8 mouse cellular contexts compared by ENCODE assay signal in genomic region chr9:102709504-102710135, GRCm38 (mm10). TPM values are rescaled to one million over a fixed set of nuclear protein-coding genes. Genes with fewer than 3 reads are reported as not detected.
DNase-seq lines count a peak whose midpoint lies in the region; ATAC-seq and TF ChIP-seq lines count a peak whose summit lies in the region.

No protein-coding gene starts in this region.

- H3K9me3 ChIP-seq in megakaryocyte, embryonic 14.5 days, result no peaks in the 10 kb centered on the region
- no peaks in the 10 kb centered on the region for H3K9me3 ChIP-seq in limb, embryonic 14.5 days (ENCODE audit: control insufficient read depth, low read length)
- no peaks in the 10 kb centered on the region for H3K9me3 ChIP-seq in neural tube, embryonic 15.5 days (replicated peaks)
- H3K9me3 ChIP-seq in midbrain, embryonic 11.5 days (ENCODE audit: control insufficient read depth, low read length), result no peaks in the 10 kb centered on the region

- H3K9ac ChIP-seq in limb, embryonic 14.5 days (ENCODE audit: low read depth, low read length, severe bottlenecking), result no peak overlapping the region
- no peak overlapping the region for H3K9ac ChIP-seq in neural tube, embryonic 15.5 days (replicated peaks)
- no peak overlapping the region for H3K9ac ChIP-seq in midbrain, embryonic 11.5 days (ENCODE audit: low read length)

- TF ChIP-seq POLR2A in limb, embryonic 14.5 days (IDR thresholded peaks at IDR 0.05; ENCODE audit: borderline replicate concordance, extremely low read depth, insufficient read depth, insufficient read length), result no peak

- H3K27me3 ChIP-seq in megakaryocyte, embryonic 14.5 days (replicated peaks), result peaks cover 3% of the 10 kb centered on the region
- no peaks in the 10 kb centered on the region for H3K27me3 ChIP-seq in limb, embryonic 14.5 days (ENCODE audit: control insufficient read depth, insufficient read depth, low read length)
- no peaks in the 10 kb centered on the region for H3K27me3 ChIP-seq in neural tube, embryonic 15.5 days (replicated peaks)
- H3K27me3 ChIP-seq in midbrain, embryonic 11.5 days (ENCODE audit: control insufficient read depth, insufficient read depth, low read length), result no peaks in the 10 kb centered on the region

- H3K4me2 ChIP-seq in limb, embryonic 14.5 days (replicated peaks; ENCODE audit: low read depth, low read length, severe bottlenecking), result no peak overlapping the region
- H3K4me2 ChIP-seq in neural tube, embryonic 15.5 days, result no peak overlapping the region
- no peak overlapping the region for H3K4me2 ChIP-seq in midbrain, embryonic 11.5 days

- 0 out of 2 replicates have a peak overlapping the region, but pooled peaks have one; percentile 13 for H3K27ac ChIP-seq in limb, embryonic 14.5 days (replicated peaks; ENCODE audit: low read depth, low read length)
- peak overlapping the region; percentile 19; the same call in 1 of the 2 replicates for H3K27ac ChIP-seq in neural tube, embryonic 15.5 days (replicated peaks)
- H3K27ac ChIP-seq in midbrain, embryonic 11.5 days (ENCODE audit: low read depth, low read length), result no peak overlapping the region

- H3K4me1 ChIP-seq in megakaryocyte, embryonic 14.5 days, result peaks cover 58% of the 10 kb centered on the region
- peaks cover 14% of the 10 kb centered on the region for H3K4me1 ChIP-seq in limb, embryonic 14.5 days (ENCODE audit: control insufficient read depth, insufficient read depth, low read length)
- H3K4me1 ChIP-seq in neural tube, embryonic 15.5 days, result peaks cover 12% of the 10 kb centered on the region
- H3K4me1 ChIP-seq in midbrain, embryonic 11.5 days (ENCODE audit: control insufficient read depth, insufficient read depth, low read length), result peaks cover 4% of the 10 kb centered on the region

- WGBS in limb, embryonic 14.5 days, result 61% methylated on average over 15 of the region's 15 CpGs
- 75% methylated on average over 15 of the region's 15 CpGs for WGBS in neural tube, embryonic 15.5 days
- 76% methylated on average over 15 of the region's 15 CpGs for WGBS in midbrain, embryonic 11.5 days

- H3K4me3 ChIP-seq in megakaryocyte, embryonic 14.5 days (replicated peaks), result peak overlapping the region; percentile 82
- no peak overlapping the region for H3K4me3 ChIP-seq in limb, embryonic 14.5 days (replicated peaks; ENCODE audit: low read length)
- H3K4me3 ChIP-seq in neural tube, embryonic 15.5 days (replicated peaks), result no peak overlapping the region
- H3K4me3 ChIP-seq in midbrain, embryonic 11.5 days (ENCODE audit: low read depth, low read length), result no peak overlapping the region

- ATAC-seq in megakaryocyte, adult 5-6 weeks (ENCODE audit: poor library complexity, severe bottlenecking), result no peak
- no peak for ATAC-seq in limb, embryonic 14.5 days (ENCODE audit: low FRiP score, low read depth)
- ATAC-seq in neural tube, embryonic 15.5 days (ENCODE audit: low FRiP score), result no peak
- no peak for ATAC-seq in midbrain, embryonic 11.5 days (ENCODE audit: low FRiP score)

- DNase-seq in adrenal gland, adult (ENCODE audit: inconsistent age in 2 of 2, low spot score in 1 of 2), result peak; percentile 18 to 51
- DNase-seq in adrenal gland, postnatal 25 days, result no peak
- DNase-seq in limb, embryonic 14.5 days (ENCODE audit: low spot score), result no peak
- no peak for DNase-seq in right cerebral cortex, adult 18-20 months
- DNase-seq in midbrain, embryonic 11.5 days (ENCODE audit: low spot score, missing footprints), result no peak

- H3K36me3 ChIP-seq in megakaryocyte, embryonic 14.5 days (replicated peaks; ENCODE audit: low read length), result no peaks in the 10 kb centered on the region
- no peaks in the 10 kb centered on the region for H3K36me3 ChIP-seq in limb, embryonic 14.5 days (ENCODE audit: control insufficient read depth, insufficient read depth, low read length)
- no peaks in the 10 kb centered on the region for H3K36me3 ChIP-seq in neural tube, embryonic 15.5 days
- no peaks in the 10 kb centered on the region for H3K36me3 ChIP-seq in midbrain, embryonic 11.5 days (ENCODE audit: control insufficient read depth, insufficient read depth, low read length)

RNA-seq across cellular contexts. Expression of gene Amotl2, which starts 6.9 kb away (rescaled TPM):
- 231 and 242 TPM in 2 replicates for total RNA-seq in adrenal gland, postnatal 25 days (2021)
- polyA plus RNA-seq in megakaryocyte, embryonic 14.5 days (2012; ENCODE audit: insufficient read depth, low replicate concordance), result 17.8 and 18.5 TPM in 2 replicates
- total RNA-seq in megakaryocyte, adult 5-6 weeks (2015), result 1.3 and 1.7 TPM in 2 replicates
- total RNA-seq in megakaryocyte, adult 5-6 weeks (2017), result 1.1 and 2.8 TPM in 2 replicates
- polyA plus RNA-seq in limb, embryonic 14.5 days (2012; rRNA removed), result 58.9 and 67.7 TPM in 2 replicates
- polyA plus RNA-seq in limb, embryonic 14.5 days (2014; fragmentation: Nextera tagmentation; extraction: Ambion mirVana), result 52.7 and 66.6 TPM in 2 replicates
- polyA plus RNA-seq in neural tube, embryonic 15.5 days (2015; fragmentation: Nextera tagmentation; extraction: Ambion mirVana), result 41.5 and 57.0 TPM in 2 replicates
- 47.0 and 58.0 TPM in 2 replicates for polyA plus RNA-seq in midbrain, embryonic 11.5 days (2014; fragmentation: Nextera tagmentation; extraction: Ambion mirVana)

Comparison
In these comparisons a context has a peak if more than half of its experiments do, and no peak if none do; other contexts are left out.
1. DNase-seq: peak in adrenal gland, adult (2 of 2); none in adrenal gland, postnatal 25 days (single experiment), limb, embryonic 14.5 days (single experiment), right cerebral cortex, adult 18-20 months (single experiment) and midbrain, embryonic 11.5 days (single experiment).